Mouse (Mus musculus): ENCODE data around the gene Cald1. TPM values are rescaled to one million over a fixed set of nuclear protein-coding genes. Genes with fewer than 3 reads are reported as not detected.

Gene Cald1
- polyA plus RNA-seq, 1 experiment from 2014 or later, result 239 TPM

GRCm38 (mm10) chr6:34648017-34648787 is 49.9 kb downstream of the Cald1 start:
- Histone ChIP-seq H3K36me3 (ENCODE audit: control insufficient read depth, insufficient read depth) (no peaks in the 10 kb centered on the region), H3K9ac (ENCODE audit: low read depth, low read length) (no peak overlapping the region), H3K9me3 (ENCODE audit: control insufficient read depth) (no peaks in the 10 kb centered on the region), H3K4me1 (replicated peaks; ENCODE audit: control insufficient read depth, insufficient read depth, low read length) (no peaks in the 10 kb centered on the region), H3K27ac (ENCODE audit: low read depth, low read length) (no peak overlapping the region), H3K27me3 (replicated peaks; ENCODE audit: control insufficient read depth, insufficient read depth, low read length) (no peaks in the 10 kb centered on the region), H3K4me3 (ENCODE audit: low read depth, low read length) (no peak overlapping the region), H3K4me2 (replicated peaks; ENCODE audit: low read depth) (no peak overlapping the region)
- 63% methylated on average over 5 of the region's 5 CpGs for WGBS
- no peak for TF ChIP-seq CTCF (IDR thresholded peaks at IDR 0.05; ENCODE audit: low read depth)
- no peak for ATAC-seq

GRCm38 (mm10) chr6:34651298-34651697 is 53.0 kb downstream of the Cald1 start:
- H3K4me3 ChIP-seq (ENCODE audit: low read depth, low read length), result no peak overlapping the region
- ATAC-seq, result no peak
- no peaks in the 10 kb centered on the region for H3K27me3 ChIP-seq (replicated peaks; ENCODE audit: control insufficient read depth, insufficient read depth, low read length)
- H3K27ac ChIP-seq (ENCODE audit: low read depth, low read length), result no peak overlapping the region
- no peaks in the 10 kb centered on the region for H3K36me3 ChIP-seq (ENCODE audit: control insufficient read depth, insufficient read depth)
- WGBS, result 69% methylated on average over 7 of the region's 7 CpGs
- no peak overlapping the region for H3K4me2 ChIP-seq (replicated peaks; ENCODE audit: low read depth)
- TF ChIP-seq CTCF (IDR thresholded peaks at IDR 0.05; ENCODE audit: low read depth), result no peak
- no peaks in the 10 kb centered on the region for H3K4me1 ChIP-seq (replicated peaks; ENCODE audit: control insufficient read depth, insufficient read depth, low read length)
- no peaks in the 10 kb centered on the region for H3K9me3 ChIP-seq (ENCODE audit: control insufficient read depth)
- H3K9ac ChIP-seq (ENCODE audit: low read depth, low read length), result no peak overlapping the region

DNA sequence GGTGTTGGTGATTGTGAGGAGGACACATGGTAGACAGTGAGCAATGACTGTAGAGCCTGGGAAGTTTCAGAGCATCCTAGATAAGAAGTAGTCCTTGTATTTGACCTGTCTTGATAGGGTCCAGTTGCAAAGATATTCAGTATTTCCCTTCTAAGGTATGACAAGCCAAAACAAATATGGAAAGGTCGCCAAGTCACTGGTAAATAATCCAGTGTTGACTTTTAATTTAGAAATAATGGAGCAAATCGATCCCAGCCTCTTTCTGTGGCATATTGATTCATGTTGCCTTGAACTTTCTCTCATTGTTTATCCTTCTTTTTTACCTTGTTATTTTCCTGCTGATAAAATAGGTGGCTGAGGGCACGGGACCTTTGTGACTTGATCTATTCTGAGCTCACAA is 57.4 kb downstream of the Cald1 start:
- no peak overlapping the region for H3K27ac ChIP-seq (ENCODE audit: low read depth, low read length)
- no peak overlapping the region for H3K4me2 ChIP-seq (replicated peaks; ENCODE audit: low read depth)
- H3K27me3 ChIP-seq (replicated peaks; ENCODE audit: control insufficient read depth, insufficient read depth, low read length), result no peaks in the 10 kb centered on the region
- no peak for TF ChIP-seq CTCF (IDR thresholded peaks at IDR 0.05; ENCODE audit: low read depth)
- no peaks in the 10 kb centered on the region for H3K9me3 ChIP-seq (ENCODE audit: control insufficient read depth)
- H3K4me1 ChIP-seq (replicated peaks; ENCODE audit: control insufficient read depth, insufficient read depth, low read length), result 0 out of 2 replicates have a peak, but pooled peaks cover 2% of the 10 kb centered on the region
- H3K36me3 ChIP-seq (ENCODE audit: control insufficient read depth, insufficient read depth), result no peaks in the 10 kb centered on the region
- no peak overlapping the region for H3K4me3 ChIP-seq (ENCODE audit: low read depth, low read length)
- ATAC-seq, result no peak
- no peak overlapping the region for H3K9ac ChIP-seq (ENCODE audit: low read depth, low read length)
- 37% methylated on average over 3 of the region's 3 CpGs for WGBS

DNA sequence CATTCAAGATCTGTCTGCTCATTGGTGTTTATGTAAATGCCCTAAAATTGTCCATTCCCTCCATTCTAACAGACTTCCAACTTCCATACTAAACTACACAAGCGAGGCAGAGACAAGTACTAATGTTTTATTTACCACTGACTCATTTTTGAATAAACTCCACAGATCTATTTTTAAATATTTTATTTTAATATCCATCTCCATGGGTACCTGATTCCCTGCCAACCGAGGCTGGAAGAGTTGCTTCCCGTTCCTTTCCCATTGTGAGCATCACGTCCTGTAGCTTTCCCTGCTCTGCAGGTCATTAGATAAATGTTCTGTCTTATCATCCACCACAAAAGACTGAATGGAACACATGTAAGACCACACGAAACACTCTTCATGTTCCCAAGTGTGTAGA is 60.5 kb downstream of the Cald1 start:
- TF ChIP-seq CTCF (IDR thresholded peaks at IDR 0.05; ENCODE audit: low read depth), result no peak
- 61% methylated on average over 5 of the region's 5 CpGs for WGBS
- no peak for ATAC-seq
- Histone ChIP-seq H3K36me3 (ENCODE audit: control insufficient read depth, insufficient read depth) (no peaks in the 10 kb centered on the region), H3K27ac (ENCODE audit: low read depth, low read length) (no peak overlapping the region), H3K4me3 (ENCODE audit: low read depth, low read length) (no peak overlapping the region), H3K9me3 (ENCODE audit: control insufficient read depth) (no peaks in the 10 kb centered on the region), H3K27me3 (replicated peaks; ENCODE audit: control insufficient read depth, insufficient read depth, low read length) (no peaks in the 10 kb centered on the region), H3K9ac (ENCODE audit: low read depth, low read length) (no peak overlapping the region), H3K4me2 (replicated peaks; ENCODE audit: low read depth) (no peak overlapping the region), H3K4me1 (replicated peaks; ENCODE audit: control insufficient read depth, insufficient read depth, low read length) (0 out of 2 replicates have a peak, but pooled peaks cover 2% of the 10 kb centered on the region)

- no peak for TF ChIP-seq CTCF (IDR thresholded peaks at IDR 0.05; ENCODE audit: low read depth)
- H3K4me1 ChIP-seq (replicated peaks; ENCODE audit: control insufficient read depth, insufficient read depth, low read length), result 0 out of 2 replicates have a peak, but pooled peaks cover 2% of the 10 kb centered on the region
- H3K27ac ChIP-seq (ENCODE audit: low read depth, low read length), result no peak overlapping the region
- H3K36me3 ChIP-seq (ENCODE audit: control insufficient read depth, insufficient read depth), result no peaks in the 10 kb centered on the region
- H3K27me3 ChIP-seq (replicated peaks; ENCODE audit: control insufficient read depth, insufficient read depth, low read length), result no peaks in the 10 kb centered on the region
- 36% methylated on average over 8 of the region's 8 CpGs for WGBS
- H3K9ac ChIP-seq (ENCODE audit: low read depth, low read length), result no peak overlapping the region
- no peaks in the 10 kb centered on the region for H3K9me3 ChIP-seq (ENCODE audit: control insufficient read depth)
- H3K4me3 ChIP-seq (ENCODE audit: low read depth, low read length), result no peak overlapping the region
- ATAC-seq, result no peak
- H3K4me2 ChIP-seq (replicated peaks; ENCODE audit: low read depth), result no peak overlapping the region
Measured at GRCm38 (mm10) chr6:34660724-34661123, 62.4 kb downstream of the Cald1 start.

- no peak for TF ChIP-seq CTCF (IDR thresholded peaks at IDR 0.05; ENCODE audit: low read depth)
- WGBS, result 32% methylated on average over 6 of the region's 6 CpGs
- ATAC-seq, result no peak
Measured at GRCm38 (mm10) chr6:34662626-34663025, 64.3 kb downstream of the Cald1 start.

More at GRCm38 (mm10) chr6:34662626-34663025, 64.3 kb downstream of the Cald1 start:
- no peak overlapping the region for H3K4me2 ChIP-seq (replicated peaks; ENCODE audit: low read depth)
- no peaks in the 10 kb centered on the region for H3K36me3 ChIP-seq (ENCODE audit: control insufficient read depth, insufficient read depth)
- no peak overlapping the region for H3K27ac ChIP-seq (ENCODE audit: low read depth, low read length)
- H3K9me3 ChIP-seq (ENCODE audit: control insufficient read depth), result no peaks in the 10 kb centered on the region
- H3K4me3 ChIP-seq (ENCODE audit: low read depth, low read length), result no peak overlapping the region
- no peak overlapping the region for H3K9ac ChIP-seq (ENCODE audit: low read depth, low read length)
- H3K4me1 ChIP-seq (replicated peaks; ENCODE audit: control insufficient read depth, insufficient read depth, low read length), result 0 out of 2 replicates have a peak, but pooled peaks cover 2% of the 10 kb centered on the region
- no peaks in the 10 kb centered on the region for H3K27me3 ChIP-seq (replicated peaks; ENCODE audit: control insufficient read depth, insufficient read depth, low read length)
